Mouse (Mus musculus) embryonic facial prominence, embryonic 15.5 days (tissue): ENCODE measurements at regions not wholly inside any gene's neighbourhood (a gene's known extent, or its start where the extent isn't known, plus 50 kb on each side); places are given as distances from the start of the nearest gene placed in this dataset.

Source experiments
- ATAC-seq: fragments of 200-750 bp; cut with Nextera tagmentation; 2 replicates; pipeline ENCODE4 v1.8.0; 2017; ENCODE audit warnings: low read depth, moderate TSS enrichment; ENCODE audit not compliant: insufficient number of reproducible peaks, low FRiP score, low TSS enrichment
- H3K27ac ChIP-seq: fragments of 300-500 bp; sonication (generic); replicated peaks from 2 replicates; pipeline ENCODE4 v1.5.1; 2015; ENCODE audit warnings: mild to moderate bottlenecking, inconsistent platforms
- H3K27me3 ChIP-seq: fragments of 300-500 bp; sonication (generic); 2 replicates; pipeline ENCODE4 v1.6.1; 2015; ENCODE audit warnings: inconsistent platforms
- H3K36me3 ChIP-seq: fragments of 300-500 bp; sonication (generic); 2 replicates; pipeline ENCODE4 v1.6.1; 2015; ENCODE audit warnings: mild to moderate bottlenecking, inconsistent platforms
- H3K4me1 ChIP-seq: fragments of 300-500 bp; sonication (generic); 2 replicates; pipeline ENCODE4 v1.6.1; 2015; ENCODE audit warnings: inconsistent platforms
- H3K4me2 ChIP-seq: fragments of 300-500 bp; sonication (generic); replicated peaks from 2 replicates; pipeline ENCODE4 v1.6.1; 2015; ENCODE audit warnings: mild to moderate bottlenecking, inconsistent platforms
- H3K4me3 ChIP-seq: fragments of 300-500 bp; sonication (generic); replicated peaks from 2 replicates; pipeline ENCODE4 v1.5.1; 2015; ENCODE audit warnings: mild to moderate bottlenecking, inconsistent platforms
- H3K9ac ChIP-seq: fragments of 300-500 bp; sonication (generic); 2 replicates; pipeline ENCODE4 v1.6.1; 2015; ENCODE audit warnings: inconsistent platforms
- H3K9me3 ChIP-seq: fragments of 300-500 bp; sonication (generic); replicated peaks from 2 replicates; pipeline ENCODE4 v1.6.1; 2016; ENCODE audit warnings: inconsistent platforms
- WGBS: fragments of 180-500 bp; shearing (Covaris S2); methylation state at CpG from one replicate; pipeline ENCODE4 v1.1.7; 2015; 5-methylcytosine and 5-hydroxymethylcytosine counted together

DNA sequence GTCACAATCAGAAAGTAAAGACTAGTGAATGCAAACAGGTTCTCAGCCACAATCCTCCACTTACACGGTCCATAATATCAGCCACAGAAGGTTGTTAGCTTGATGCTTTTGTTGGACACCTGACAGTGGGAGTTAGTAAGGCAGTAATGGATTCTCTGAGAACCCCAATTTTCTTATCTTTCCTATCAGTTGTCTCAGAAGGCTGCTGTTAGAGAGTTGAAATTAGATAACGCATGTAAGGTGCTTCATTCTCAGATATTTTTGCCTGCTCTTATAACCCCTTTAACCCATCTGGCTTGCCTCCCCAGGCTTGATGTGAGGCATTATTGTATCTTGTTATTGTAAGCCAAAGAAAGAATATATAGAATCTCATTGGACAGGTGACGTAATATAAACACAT lies 63.0 kb upstream of the Ube2e3 start:
- H3K4me2 ChIP-seq, result no peak overlapping the region
- H3K27ac ChIP-seq, result no peak overlapping the region
- 85% methylated on average over 3 of the region's 3 CpGs for WGBS
- H3K9ac ChIP-seq, result no peak overlapping the region
- no peak for ATAC-seq
- H3K27me3 ChIP-seq, result no peaks in the 10 kb centered on the region
- no peaks in the 10 kb centered on the region for H3K36me3 ChIP-seq
- H3K4me3 ChIP-seq, result no peak overlapping the region
- no peaks in the 10 kb centered on the region for H3K9me3 ChIP-seq
- no peaks in the 10 kb centered on the region for H3K4me1 ChIP-seq

DNA sequence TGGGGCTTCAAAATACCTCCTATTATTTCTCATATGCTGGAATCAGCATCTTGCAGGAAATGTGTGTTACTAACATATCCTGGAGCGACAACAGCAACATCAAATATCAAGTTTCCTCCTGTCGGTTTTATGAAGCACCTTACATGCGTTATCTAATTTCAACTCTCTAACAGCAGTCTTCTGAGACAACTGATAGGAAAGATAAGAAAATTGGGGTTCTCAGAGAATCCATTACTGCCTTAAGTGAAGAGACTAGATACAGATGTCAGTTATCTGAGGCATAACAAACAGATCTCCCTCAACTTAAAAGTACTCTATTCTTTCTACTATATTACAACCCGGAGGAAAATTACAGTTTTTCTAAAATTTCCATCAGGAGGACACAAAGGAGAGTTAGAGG lies 64.4 kb upstream of the Ube2e3 start:
- Histone ChIP-seq H3K27ac (no peak overlapping the region), H3K9ac (no peak overlapping the region), H3K4me2 (no peak overlapping the region), H3K9me3 (no peaks in the 10 kb centered on the region), H3K27me3 (no peaks in the 10 kb centered on the region), H3K36me3 (no peaks in the 10 kb centered on the region), H3K4me1 (no peaks in the 10 kb centered on the region), H3K4me3 (no peak overlapping the region)
- 67% methylated on average over 4 of the region's 4 CpGs for WGBS
- no peak for ATAC-seq

DNA sequence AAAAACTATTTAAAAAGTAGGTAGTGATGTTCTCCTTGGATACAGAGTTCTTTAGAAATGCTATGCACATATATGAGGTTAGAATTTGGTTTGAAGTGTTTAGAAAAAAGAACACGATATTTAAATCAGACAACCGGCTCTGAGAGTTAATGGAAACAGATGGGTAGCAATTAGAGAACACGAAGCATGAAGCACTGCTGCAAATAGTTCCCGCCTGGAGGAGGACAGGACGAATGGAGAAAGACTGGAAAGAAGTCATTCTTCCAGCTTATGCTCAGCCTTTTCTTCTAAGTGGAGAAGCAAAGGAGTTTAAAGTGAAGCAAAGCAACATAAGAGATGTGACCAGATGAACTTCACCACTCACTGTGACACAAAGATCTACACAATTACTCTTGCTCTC lies 72.5 kb upstream of the Ube2e3 start:
- Histone ChIP-seq H3K9ac (no peak overlapping the region), H3K36me3 (no peaks in the 10 kb centered on the region), H3K9me3 (no peaks in the 10 kb centered on the region), H3K27me3 (no peaks in the 10 kb centered on the region), H3K27ac (no peak overlapping the region), H3K4me2 (no peak overlapping the region), H3K4me1 (no peaks in the 10 kb centered on the region), H3K4me3 (no peak overlapping the region)
- WGBS, result 23% methylated on average over 5 of the region's 5 CpGs
- ATAC-seq, result no peak

- H3K36me3 ChIP-seq, result no peaks in the 10 kb centered on the region
- H3K4me1 ChIP-seq, result no peaks in the 10 kb centered on the region
- 71% methylated on average over 5 of the region's 5 CpGs for WGBS
- H3K9ac ChIP-seq, result no peak overlapping the region
- no peaks in the 10 kb centered on the region for H3K27me3 ChIP-seq
- no peak for ATAC-seq
- no peak overlapping the region for H3K27ac ChIP-seq
- no peaks in the 10 kb centered on the region for H3K9me3 ChIP-seq
- no peak overlapping the region for H3K4me3 ChIP-seq
- no peak overlapping the region for H3K4me2 ChIP-seq
Observed at GRCm38 (mm10) chr2:78794734-78795133, 73.2 kb upstream of the Ube2e3 start.

- Histone ChIP-seq H3K9me3 (no peaks in the 10 kb centered on the region), H3K4me2 (no peak overlapping the region), H3K4me1 (no peaks in the 10 kb centered on the region), H3K4me3 (no peak overlapping the region), H3K27ac (no peak overlapping the region), H3K36me3 (no peaks in the 10 kb centered on the region), H3K9ac (no peak overlapping the region), H3K27me3 (no peaks in the 10 kb centered on the region)
- 79% methylated on average over 5 of the region's 5 CpGs for WGBS
- no peak for ATAC-seq
Observed at GRCm38 (mm10) chr2:78789124-78789523, 78.8 kb upstream of the Ube2e3 start.

GRCm38 (mm10) chr2:78788222-78788621 lies 79.7 kb upstream of the Ube2e3 start:
- Histone ChIP-seq H3K4me1 (no peaks in the 10 kb centered on the region), H3K27me3 (no peaks in the 10 kb centered on the region), H3K36me3 (no peaks in the 10 kb centered on the region), H3K9ac (no peak overlapping the region), H3K4me2 (no peak overlapping the region), H3K27ac (no peak overlapping the region), H3K4me3 (no peak overlapping the region), H3K9me3 (no peaks in the 10 kb centered on the region)
- no peak for ATAC-seq

DNA sequence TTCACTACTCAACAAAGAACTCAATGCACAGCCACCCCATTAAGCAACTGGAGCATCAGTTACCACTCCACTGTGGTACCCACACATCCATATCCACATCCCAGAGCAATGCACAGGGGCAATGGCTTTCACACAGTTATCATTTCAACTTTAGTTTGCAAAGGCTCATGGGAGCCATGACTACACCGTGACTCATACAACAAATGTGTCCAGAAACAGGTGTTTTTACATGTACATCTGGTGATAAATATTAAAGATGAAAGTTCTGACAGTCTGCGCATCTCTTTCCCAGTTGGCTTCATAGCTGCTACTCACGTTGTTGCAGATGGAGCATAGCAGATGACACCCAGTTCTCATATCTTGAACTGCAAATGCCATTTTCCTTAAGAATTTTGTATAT lies 88.0 kb upstream of the Ube2e3 start:
- Histone ChIP-seq H3K9me3 (no peaks in the 10 kb centered on the region), H3K27me3 (no peaks in the 10 kb centered on the region), H3K36me3 (no peaks in the 10 kb centered on the region), H3K4me1 (no peaks in the 10 kb centered on the region), H3K4me3 (no peak overlapping the region), H3K4me2 (no peak overlapping the region), H3K27ac (no peak overlapping the region), H3K9ac (no peak overlapping the region)
- WGBS, result 85% methylated on average over 3 of the region's 3 CpGs
- ATAC-seq, result no peak

GRCm38 (mm10) chr2:78777589-78777988 lies 90.3 kb upstream of the Ube2e3 start:
- no peak for ATAC-seq
- no peak overlapping the region for H3K4me3 ChIP-seq
- H3K36me3 ChIP-seq, result no peaks in the 10 kb centered on the region
- no peaks in the 10 kb centered on the region for H3K27me3 ChIP-seq
- no peak overlapping the region for H3K27ac ChIP-seq
- no peaks in the 10 kb centered on the region for H3K9me3 ChIP-seq
- no peaks in the 10 kb centered on the region for H3K4me1 ChIP-seq
- H3K4me2 ChIP-seq, result no peak overlapping the region
- no peak overlapping the region for H3K9ac ChIP-seq

DNA sequence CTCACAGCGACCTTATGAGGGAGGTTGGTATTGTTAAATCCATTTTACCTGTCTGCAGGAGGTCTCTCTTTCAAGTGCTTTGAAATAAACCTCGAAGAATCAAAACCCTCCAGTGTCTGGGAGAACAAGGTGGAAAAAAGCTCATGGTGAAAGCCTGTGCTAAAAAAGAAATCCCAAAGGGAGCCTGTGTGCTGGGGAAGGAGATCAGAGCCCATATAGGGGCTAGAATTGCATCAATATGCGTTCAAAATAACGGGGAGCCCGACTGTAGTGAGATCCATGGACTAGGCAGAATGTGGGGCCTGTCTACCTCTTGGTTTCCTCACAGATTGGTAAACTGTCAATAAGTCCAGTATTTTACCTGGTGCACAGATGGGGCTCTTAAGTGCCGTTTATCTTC lies 113.6 kb upstream of the Ube2e3 start:
- no peak overlapping the region for H3K4me2 ChIP-seq
- H3K27ac ChIP-seq, result no peak overlapping the region
- ATAC-seq, result no peak
- H3K4me3 ChIP-seq, result no peak overlapping the region
- no peak overlapping the region for H3K9ac ChIP-seq
- H3K4me1 ChIP-seq, result no peaks in the 10 kb centered on the region
- WGBS, result 75% methylated on average over 6 of the region's 6 CpGs
- no peaks in the 10 kb centered on the region for H3K36me3 ChIP-seq
- no peaks in the 10 kb centered on the region for H3K27me3 ChIP-seq
- no peaks in the 10 kb centered on the region for H3K9me3 ChIP-seq

GRCm38 (mm10) chr2:78753918-78754317 lies 114.0 kb upstream of the Ube2e3 start:
- Histone ChIP-seq H3K9ac (no peak overlapping the region), H3K4me1 (no peaks in the 10 kb centered on the region), H3K36me3 (no peaks in the 10 kb centered on the region), H3K4me3 (no peak overlapping the region), H3K4me2 (no peak overlapping the region), H3K27ac (no peak overlapping the region), H3K9me3 (no peaks in the 10 kb centered on the region), H3K27me3 (no peaks in the 10 kb centered on the region)
- ATAC-seq, result no peak
- 74% methylated on average over 4 of the region's 4 CpGs for WGBS

- 41% methylated on average over 6 of the region's 6 CpGs for WGBS
Observed at GRCm38 (mm10) chr2:78730161-78730560, 137.8 kb upstream of the Ube2e3 start.

DNA sequence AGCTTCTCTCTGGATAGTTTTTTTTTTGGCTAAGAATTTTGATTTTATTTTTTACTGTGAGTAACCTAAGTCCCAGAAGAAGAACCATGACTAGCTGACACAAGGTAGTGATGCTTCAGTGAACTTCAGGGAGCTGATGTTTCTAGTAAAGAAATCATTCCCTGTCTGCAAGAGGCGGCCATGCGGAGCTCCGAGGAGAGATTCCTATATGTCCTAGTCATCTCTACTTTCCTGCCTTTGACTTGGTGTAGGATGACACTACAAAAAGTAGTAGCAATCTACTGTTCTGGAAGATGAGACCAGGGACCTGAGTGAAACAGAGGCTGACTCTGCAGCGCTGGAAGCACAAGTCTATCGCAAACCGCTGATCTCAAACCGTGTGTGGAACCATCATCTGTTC lies 141.9 kb upstream of the Ube2e3 start:
- 89% methylated on average over 7 of the region's 7 CpGs for WGBS
- no peak overlapping the region for H3K4me3 ChIP-seq
- H3K27ac ChIP-seq, result no peak overlapping the region
- H3K27me3 ChIP-seq, result no peaks in the 10 kb centered on the region
- no peak overlapping the region for H3K4me2 ChIP-seq
- H3K36me3 ChIP-seq, result no peaks in the 10 kb centered on the region
- H3K9me3 ChIP-seq, result no peaks in the 10 kb centered on the region
- no peaks in the 10 kb centered on the region for H3K4me1 ChIP-seq
- ATAC-seq, result no peak
- no peak overlapping the region for H3K9ac ChIP-seq

More at GRCm38 (mm10) chr2:78730161-78730560, 137.8 kb upstream of the Ube2e3 start:
- H3K27me3 ChIP-seq, result no peaks in the 10 kb centered on the region
- no peak for ATAC-seq
- H3K27ac ChIP-seq, result no peak overlapping the region
- no peak overlapping the region for H3K4me2 ChIP-seq
- H3K4me1 ChIP-seq, result no peaks in the 10 kb centered on the region
- no peaks in the 10 kb centered on the region for H3K36me3 ChIP-seq
- no peak overlapping the region for H3K9ac ChIP-seq
- H3K9me3 ChIP-seq, result no peaks in the 10 kb centered on the region
- no peak overlapping the region for H3K4me3 ChIP-seq

DNA sequence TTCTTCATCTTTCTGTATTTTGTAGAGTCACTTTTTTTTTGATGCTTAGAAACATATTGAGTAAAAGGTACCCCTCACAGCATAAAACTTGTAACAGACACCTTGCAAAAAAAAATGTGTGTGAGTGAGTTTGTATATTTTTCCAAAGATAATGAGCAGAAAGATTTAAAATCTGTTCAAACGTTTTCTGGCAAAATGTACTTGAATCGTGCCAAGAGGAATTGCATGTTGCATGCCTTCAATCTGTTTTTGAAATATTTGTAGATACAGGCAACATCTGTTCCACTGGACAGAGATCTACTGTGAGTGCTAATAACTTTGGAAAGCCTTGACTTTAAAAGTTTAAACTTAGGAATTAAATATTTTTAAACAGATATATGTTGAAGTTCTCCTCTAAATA lies 143.5 kb upstream of the Ube2e3 start:
- H3K36me3 ChIP-seq, result no peaks in the 10 kb centered on the region
- no peak overlapping the region for H3K4me3 ChIP-seq
- H3K4me2 ChIP-seq, result no peak overlapping the region
- 31% methylated on average over 2 of the region's 2 CpGs for WGBS
- no peak for ATAC-seq
- no peaks in the 10 kb centered on the region for H3K4me1 ChIP-seq
- no peaks in the 10 kb centered on the region for H3K9me3 ChIP-seq
- H3K9ac ChIP-seq, result no peak overlapping the region
- H3K27me3 ChIP-seq, result no peaks in the 10 kb centered on the region
- no peak overlapping the region for H3K27ac ChIP-seq
